13 mouse cellular contexts compared by ENCODE assay signal in genomic region chr8:103733466-103733865, GRCm38 (mm10).
"Had no signal": no experiment of that assay in that cellular context is flagged by ENCODE, and none has a peak within 500 bp of the region (broad histone marks: within the 10 kb centered on the region; RNA-seq: fewer than 3 reads in every experiment).

No protein-coding gene starts in this region.

- DNase-seq: gastrocnemius, adult 2 months; gastrocnemius, postnatal 10 days; gastrocnemius, postnatal 25 days; heart, adult 2 months; heart, postnatal 10 days; heart, postnatal 4 days; kidney, adult 18-20 months; kidney, adult 8-10 months; kidney, postnatal 10 days; kidney, postnatal 25 days; kidney, postnatal 4 days; liver; liver, embryonic 13.5 days had no signal
